ENCODE assay signal across 8 mouse cellular contexts in the genomic region with DNA sequence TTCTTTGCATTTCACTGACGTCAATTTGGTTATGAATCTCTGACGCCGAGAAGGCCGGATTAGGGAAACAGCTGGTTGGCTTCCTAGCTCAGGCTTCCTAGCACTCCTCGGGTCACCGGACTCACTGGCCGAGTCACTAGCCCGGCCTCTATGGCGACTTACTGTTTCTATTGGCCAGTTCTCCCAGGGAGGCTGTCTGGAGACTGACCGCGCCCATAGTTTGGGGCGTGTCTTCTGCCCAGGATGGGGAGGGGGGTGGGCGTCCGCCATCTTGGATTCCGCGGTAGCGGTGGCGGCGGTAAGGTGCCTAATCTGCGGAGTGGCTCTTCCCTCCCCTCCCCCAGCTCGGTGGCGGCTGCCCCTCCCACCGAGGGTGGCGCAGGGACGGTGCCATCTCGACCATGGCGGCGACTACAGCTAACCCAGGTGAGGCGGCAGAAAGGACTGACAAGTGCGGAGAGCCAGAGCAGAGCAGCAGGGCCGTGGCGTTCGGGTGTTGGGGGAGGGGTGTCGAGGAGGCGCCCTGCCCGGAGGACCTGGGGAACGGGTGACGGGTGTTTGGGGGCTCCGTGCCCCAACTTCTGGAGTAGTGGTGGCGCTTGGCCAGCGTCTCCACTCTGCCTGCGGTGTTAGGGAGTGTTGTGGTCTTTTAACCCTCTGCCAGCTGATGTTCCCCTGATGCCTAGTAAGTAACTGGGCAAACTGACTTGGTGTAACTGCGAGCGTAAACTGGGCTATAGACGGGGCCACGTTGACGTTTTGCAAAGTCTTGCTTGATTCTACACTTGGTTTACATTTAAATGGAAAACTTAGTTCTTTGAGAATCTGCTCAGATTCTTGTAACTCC. TPM values are rescaled to one million over a fixed set of nuclear protein-coding genes. Genes with fewer than 3 reads are reported as not detected.
DNase-seq lines count a peak whose midpoint lies in the region; ATAC-seq lines count a peak whose summit lies in the region.

A gene (plus strand): TSS at position 253 of the 847 bp plus-strand sequence.

- under 1% methylated on average over 47 of the region's 47 CpGs for WGBS in heart, embryonic 10.5 days
- WGBS in kidney, embryonic 15.5 days: under 1% methylated on average over 47 of the region's 47 CpGs

- peak within 1 kb of the TSS; percentile 65 for H3K4me2 ChIP-seq in kidney, embryonic 15.5 days

- H3K36me3 ChIP-seq in heart, embryonic 10.5 days: peaks cover 24% of the 10 kb centered on the region
- H3K36me3 ChIP-seq in kidney, embryonic 15.5 days: peaks cover 25% of the 10 kb centered on the region

- peak; percentile 96 for ATAC-seq in erythroblast, adult 5-6 weeks (replicated peaks; ENCODE audit: low FRiP score, poor library complexity, severe bottlenecking)
- peak; percentile 100 for ATAC-seq in kidney, embryonic 15.5 days (replicated peaks; ENCODE audit: low FRiP score)
- peak; percentile 100 for ATAC-seq in monocyte, adult 5-6 weeks (replicated peaks; ENCODE audit: insufficient number of reproducible peaks, low FRiP score, low TSS enrichment, poor library complexity, severe bottlenecking)

- H3K4me3 ChIP-seq in heart, embryonic 10.5 days: peak within 1 kb of the TSS; percentile 93
- H3K4me3 ChIP-seq in kidney, embryonic 15.5 days (replicated peaks): peak within 1 kb of the TSS; percentile 96

- DNase-seq in B cell, adult 2 months: peak; percentile 91
- DNase-seq in brain, adult 2 months (ENCODE audit: low read depth, low spot score): peak; percentile 99
- DNase-seq in heart, embryonic 10.5 days (ENCODE audit: low spot score): peak; percentile 99
- DNase-seq in liver: peak; percentile 98
- DNase-seq in spleen, postnatal 4 days (ENCODE audit: low spot score in 2 of 2): peak; percentile 89 to 92

- no peaks in the 10 kb centered on the region for H3K9me3 ChIP-seq in heart, embryonic 10.5 days
- no peaks in the 10 kb centered on the region for H3K9me3 ChIP-seq in kidney, embryonic 15.5 days (replicated peaks)

- H3K27ac ChIP-seq in heart, embryonic 10.5 days: peak within 1 kb of the TSS; percentile 97
- H3K27ac ChIP-seq in kidney, embryonic 15.5 days: peak within 1 kb of the TSS; percentile 91

- peak within 1 kb of the TSS; percentile 84 for H3K9ac ChIP-seq in kidney, embryonic 15.5 days

- H3K27me3 ChIP-seq in heart, embryonic 10.5 days (ENCODE audit: insufficient read depth, poor library complexity, severe bottlenecking): no peaks in the 10 kb centered on the region
- no peaks in the 10 kb centered on the region for H3K27me3 ChIP-seq in kidney, embryonic 15.5 days

- H3K4me1 ChIP-seq in heart, embryonic 10.5 days: peaks cover 5% of the 10 kb centered on the region; the same call in 1 of the 2 replicates
- H3K4me1 ChIP-seq in kidney, embryonic 15.5 days: peaks cover 18% of the 10 kb centered on the region; the same call in 1 of the 2 replicates

RNA-seq across cellular contexts. Expression of the gene that starts here (rescaled TPM):
- 35.9 and 43.1 TPM in 2 replicates for total RNA-seq in erythroblast, adult 5-6 weeks (2015; ENCODE audit: low replicate concordance)
- total RNA-seq in erythroblast, adult 5-6 weeks (2017; ENCODE audit: low replicate concordance): 36.0 and 53.4 TPM in 2 replicates
- polyA plus RNA-seq in heart, embryonic 10.5 days (2016; fragmentation: Nextera tagmentation; extraction: Ambion mirVana): 30.1 and 32.8 TPM in 2 replicates
- polyA plus RNA-seq in kidney, embryonic 15.5 days (2015; fragmentation: Nextera tagmentation; extraction: Ambion mirVana): 42.5 and 43.1 TPM in 2 replicates
- 30.7 to 46.7 TPM (median 44.1 TPM) in 3 replicates for total RNA-seq in monocyte, adult 5-6 weeks (2017)

Comparison
In these comparisons a context has a peak if more than half of its experiments do, and no peak if none do; other contexts are left out.
1. Peak in every context shown above with its lines: DNase-seq, ATAC-seq, H3K4me3 ChIP-seq and H3K27ac ChIP-seq.